Mouse (Mus musculus): ENCODE measurements around the gene Usp30. TPM values are rescaled to one million over a fixed set of nuclear protein-coding genes. Genes with fewer than 3 reads are reported as not detected.

Usp30 gene
- 3.7 and 3.9 TPM in 2 replicates for polyA plus RNA-seq (2012; rRNA removed)
- 2.0 and 2.1 TPM in 2 replicates for polyA plus RNA-seq (2014; fragmentation: Nextera tagmentation; extraction: Ambion mirVana)

DNA sequence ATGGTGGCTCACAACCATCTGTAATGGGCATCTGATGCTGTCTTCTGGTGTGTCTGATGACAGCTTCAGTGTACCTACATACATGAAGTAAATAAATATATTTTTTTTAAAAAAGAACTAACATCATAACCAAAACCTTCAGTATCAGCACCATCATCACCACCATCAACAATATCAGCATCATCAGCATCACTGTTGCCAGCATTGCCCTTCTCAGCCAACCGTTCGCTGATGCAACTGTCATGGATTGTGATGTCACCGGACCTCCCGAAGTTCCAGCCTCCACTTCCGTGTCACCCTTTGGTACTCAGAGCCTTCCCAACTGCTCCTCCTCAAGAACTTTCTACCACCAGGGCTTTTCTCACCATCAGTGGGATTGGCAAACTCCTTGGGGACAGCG, at the start of gene Usp30:
Gene Usp30, plus strand, starts transcription at position 301 of the 400 bp plus-strand sequence.
- DNase-seq (ENCODE audit: low read depth in 3 of 3, low spot score in 3 of 3) (no peak), ATAC-seq (ENCODE audit: insufficient read depth) (no peak)
- WGBS (ENCODE audit: insufficient replicate concordance) = 84% methylated on average over 6 of the region's 6 CpGs
- Histone ChIP-seq H3K9ac (replicated peaks) (no peak within 1 kb of the TSS), H3K4me1 (replicated peaks; ENCODE audit: control insufficient read depth in 2 of 2, insufficient read depth in 2 of 2, low read length in 1 of 2) (no peaks in the 10 kb centered on the region), H3K4me2 (ENCODE audit: low read depth) (no peak within 1 kb of the TSS), H3K36me3 (replicated peaks; ENCODE audit: control insufficient read depth, insufficient read depth, low read depth) (no peaks in the 10 kb centered on the region), H3K4me3 (ENCODE audit: insufficient read depth in 1 of 2, low read depth in 2 of 2, low read length in 2 of 2) (no peak within 1 kb of the TSS), H3K27me3 (ENCODE audit: control insufficient read depth, insufficient read depth, low read length) (no peaks in the 10 kb centered on the region), H3K9me3 (ENCODE audit: control insufficient read depth, low read length) (no peaks in the 10 kb centered on the region), H3K27ac (no peak within 1 kb of the TSS)
- TF ChIP-seq EP300 (IDR thresholded peaks at IDR 0.05; ENCODE audit: low read depth) = no peak
- TF ChIP-seq CTCF (IDR thresholded peaks at IDR 0.05; ENCODE audit: low read depth) = no peak

DNA sequence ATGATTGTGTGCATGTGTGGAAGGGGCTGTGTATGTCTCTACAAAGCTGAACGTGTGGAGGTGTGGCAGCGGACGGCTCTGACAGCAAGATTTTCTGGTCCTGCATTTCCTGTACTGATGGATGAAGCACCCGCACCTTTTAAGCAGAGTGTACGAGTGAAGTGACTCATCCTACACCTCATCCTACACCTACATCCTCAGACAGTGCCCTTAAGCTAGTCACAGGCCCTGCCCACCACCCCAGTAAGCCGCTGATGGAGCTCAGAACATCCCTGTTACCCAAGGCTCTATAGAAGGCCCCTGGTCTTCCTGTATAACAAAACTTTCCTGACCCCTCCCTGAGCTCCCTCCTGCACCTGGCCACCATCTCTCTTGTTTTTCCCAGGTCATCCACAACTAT, 40.9 kb upstream of the Usp30 start:
- WGBS (ENCODE audit: insufficient replicate concordance) = 49% methylated on average over 6 of the region's 6 CpGs
- no peak for ATAC-seq (ENCODE audit: insufficient read depth)
- no peak overlapping the region for H3K4me3 ChIP-seq (ENCODE audit: insufficient read depth in 1 of 2, low read depth in 2 of 2, low read length in 2 of 2)
- 0 out of 4 replicates have a peak, but pooled peaks cover 0 to 3% of the 10 kb centered on the region in 2 experiments for H3K4me1 ChIP-seq (replicated peaks; ENCODE audit: control insufficient read depth in 2 of 2, insufficient read depth in 2 of 2, low read length in 1 of 2)
- TF ChIP-seq EP300 (IDR thresholded peaks at IDR 0.05; ENCODE audit: low read depth) (no peak), CTCF (IDR thresholded peaks at IDR 0.05; ENCODE audit: low read depth) (no peak)
- H3K9ac ChIP-seq (replicated peaks) = no peak overlapping the region
- H3K27ac ChIP-seq = no peak overlapping the region
- H3K36me3 ChIP-seq (replicated peaks; ENCODE audit: control insufficient read depth, insufficient read depth, low read depth) = no peaks in the 10 kb centered on the region
- H3K9me3 ChIP-seq (ENCODE audit: control insufficient read depth, low read length) = no peaks in the 10 kb centered on the region
- DNase-seq (ENCODE audit: low read depth in 3 of 3, low spot score in 3 of 3) = no peak
- no peak overlapping the region for H3K4me2 ChIP-seq (ENCODE audit: low read depth)
- H3K27me3 ChIP-seq (ENCODE audit: control insufficient read depth, insufficient read depth, low read length) = no peaks in the 10 kb centered on the region

GRCm38 (mm10) chr5:114024885-114025284, 40.4 kb upstream of the Usp30 start:
- Histone ChIP-seq H3K27ac (no peak overlapping the region), H3K4me2 (ENCODE audit: low read depth) (no peak overlapping the region), H3K36me3 (replicated peaks; ENCODE audit: control insufficient read depth, insufficient read depth, low read depth) (no peaks in the 10 kb centered on the region), H3K27me3 (ENCODE audit: control insufficient read depth, insufficient read depth, low read length) (no peaks in the 10 kb centered on the region), H3K9me3 (ENCODE audit: control insufficient read depth, low read length) (no peaks in the 10 kb centered on the region), H3K9ac (replicated peaks) (no peak overlapping the region), H3K4me1 (replicated peaks; ENCODE audit: control insufficient read depth in 2 of 2, insufficient read depth in 2 of 2, low read length in 1 of 2) (0 out of 4 replicates have a peak, but pooled peaks cover 0 to 3% of the 10 kb centered on the region in 2 experiments), H3K4me3 (ENCODE audit: insufficient read depth in 1 of 2, low read depth in 2 of 2, low read length in 2 of 2) (no peak overlapping the region)
- ATAC-seq (ENCODE audit: insufficient read depth) (no peak), DNase-seq (ENCODE audit: low read depth in 3 of 3, low spot score in 3 of 3) (no peak)
- WGBS (ENCODE audit: insufficient replicate concordance) = 12% methylated on average over 10 of the region's 10 CpGs
- TF ChIP-seq EP300 (IDR thresholded peaks at IDR 0.05; ENCODE audit: low read depth) = no peak
- TF ChIP-seq CTCF (IDR thresholded peaks at IDR 0.05; ENCODE audit: low read depth) = no peak

DNA sequence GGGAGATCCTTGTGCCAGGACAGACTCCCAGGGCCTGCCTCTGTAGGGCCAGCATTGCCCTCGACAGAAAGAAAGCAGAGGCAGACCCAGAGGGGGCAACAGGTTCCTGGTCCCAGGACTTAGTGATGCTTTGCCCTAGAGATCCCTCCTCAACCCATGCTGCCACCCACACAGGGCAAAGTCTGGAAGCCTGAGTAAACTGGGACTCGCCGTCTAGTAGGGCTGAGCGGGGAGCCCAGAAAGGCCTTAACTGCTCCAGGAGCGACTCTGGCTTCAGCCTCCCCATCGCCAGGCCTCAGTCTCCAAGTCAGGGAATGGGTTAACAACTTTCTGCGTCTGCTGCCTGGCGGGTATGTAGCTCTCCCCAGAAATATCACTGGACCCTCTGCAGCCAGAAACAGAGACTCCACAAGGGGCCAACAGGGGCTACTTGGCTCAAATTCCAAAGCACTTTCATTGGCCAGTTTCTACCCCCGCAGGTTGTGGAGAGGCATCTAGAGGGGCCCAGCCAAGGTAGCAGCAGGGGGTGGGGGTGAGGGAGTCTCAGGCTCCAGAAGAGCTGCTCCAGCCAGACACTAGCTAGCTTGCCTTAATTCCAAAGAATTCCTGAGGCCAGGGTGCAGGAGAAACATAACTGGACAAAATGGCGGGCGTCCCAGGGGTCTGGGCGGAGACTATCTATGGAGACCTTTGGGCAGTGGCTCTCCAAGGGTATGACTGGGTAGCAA, 37.9 kb upstream of the Usp30 start:
- 0 out of 4 replicates have a peak, but pooled peaks cover 0 to 3% of the 10 kb centered on the region in 2 experiments for H3K4me1 ChIP-seq (replicated peaks; ENCODE audit: control insufficient read depth in 2 of 2, insufficient read depth in 2 of 2, low read length in 1 of 2)
- H3K9me3 ChIP-seq (ENCODE audit: control insufficient read depth, low read length) = no peaks in the 10 kb centered on the region
- WGBS (ENCODE audit: insufficient replicate concordance) = 67% methylated on average over 12 of the region's 12 CpGs
- ATAC-seq (ENCODE audit: insufficient read depth) = no peak
- DNase-seq (ENCODE audit: low read depth in 3 of 3, low spot score in 3 of 3) = no peak
- no peak overlapping the region for H3K4me3 ChIP-seq (ENCODE audit: insufficient read depth in 1 of 2, low read depth in 2 of 2, low read length in 2 of 2)
- TF ChIP-seq CTCF (IDR thresholded peaks at IDR 0.05; ENCODE audit: low read depth) = no peak
- TF ChIP-seq EP300 (IDR thresholded peaks at IDR 0.05; ENCODE audit: low read depth) = no peak
- H3K9ac ChIP-seq (replicated peaks) = no peak overlapping the region
- no peaks in the 10 kb centered on the region for H3K27me3 ChIP-seq (ENCODE audit: control insufficient read depth, insufficient read depth, low read length)
- H3K27ac ChIP-seq = no peak overlapping the region
- no peaks in the 10 kb centered on the region for H3K36me3 ChIP-seq (replicated peaks; ENCODE audit: control insufficient read depth, insufficient read depth, low read depth)
- no peak overlapping the region for H3K4me2 ChIP-seq (ENCODE audit: low read depth)

DNA sequence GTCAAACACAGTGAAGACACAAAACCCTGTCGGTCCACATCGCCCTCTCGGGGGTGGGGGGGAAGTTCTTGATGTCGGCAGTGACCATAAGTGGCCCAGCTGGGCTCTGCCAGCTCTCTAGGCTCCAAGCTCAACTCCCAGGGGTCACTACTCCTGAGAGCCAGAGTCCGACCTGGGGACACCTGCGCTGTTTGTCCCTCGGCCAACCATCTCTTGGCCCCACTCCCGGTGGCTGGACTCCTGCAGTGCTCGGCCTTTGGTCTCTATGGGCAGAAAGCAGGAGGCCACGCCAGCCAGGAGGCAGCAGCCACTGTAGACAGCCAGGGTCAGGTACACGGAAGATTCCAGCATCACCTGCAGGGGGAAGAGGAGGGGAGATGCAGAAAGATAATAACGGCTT, 37.1 kb upstream of the Usp30 start:
- Histone ChIP-seq H3K27ac (no peak overlapping the region), H3K36me3 (replicated peaks; ENCODE audit: control insufficient read depth, insufficient read depth, low read depth) (no peaks in the 10 kb centered on the region), H3K9me3 (ENCODE audit: control insufficient read depth, low read length) (no peaks in the 10 kb centered on the region), H3K4me2 (ENCODE audit: low read depth) (no peak overlapping the region), H3K4me1 (replicated peaks; ENCODE audit: control insufficient read depth in 2 of 2, insufficient read depth in 2 of 2, low read length in 1 of 2) (0 out of 4 replicates have a peak, but pooled peaks cover 0 to 3% of the 10 kb centered on the region in 2 experiments), H3K27me3 (ENCODE audit: control insufficient read depth, insufficient read depth, low read length) (no peaks in the 10 kb centered on the region), H3K4me3 (ENCODE audit: insufficient read depth in 1 of 2, low read depth in 2 of 2, low read length in 2 of 2) (no peak overlapping the region), H3K9ac (replicated peaks) (no peak overlapping the region)
- WGBS (ENCODE audit: insufficient replicate concordance) = 68% methylated on average over 12 of the region's 12 CpGs
- DNase-seq (ENCODE audit: low read depth in 3 of 3, low spot score in 3 of 3) (no peak), ATAC-seq (ENCODE audit: insufficient read depth) (no peak)
- TF ChIP-seq EP300 (IDR thresholded peaks at IDR 0.05; ENCODE audit: low read depth) (no peak), CTCF (IDR thresholded peaks at IDR 0.05; ENCODE audit: low read depth) (no peak)

Data from liver, embryonic 14.5 days (tissue).